Mouse (Mus musculus) kidney, embryonic 14.5 days (tissue): Measurements from ENCODE around the gene Slc35a2. TPM values are rescaled to one million over a fixed set of nuclear protein-coding genes. Genes with fewer than 3 reads are reported as not detected.
A peak's percentile ranks its signal among the peaks of the same experiment; 100 is the strongest.

Experiments used
- ATAC-seq: fragments of 200-750 bp; cut with Nextera tagmentation; 2 replicates; pipeline ENCODE4 v1.8.0; 2017; ENCODE audit warnings: moderate number of reproducible peaks, mild to moderate bottlenecking, moderate TSS enrichment, moderate library complexity; ENCODE audit not compliant: low FRiP score, low TSS enrichment
- H3K27ac ChIP-seq: fragments of 300-500 bp; sonication (generic); 2 replicates; pipeline ENCODE4 v1.5.1; 2014; ENCODE audit warnings: low read depth, mild to moderate bottlenecking, low read length, moderate library complexity, mixed read lengths
- H3K27me3 ChIP-seq: fragments of 300-500 bp; sonication (generic); 2 replicates; pipeline ENCODE4 v1.6.1; 2014; ENCODE audit warnings: mild to moderate bottlenecking, low read length; ENCODE audit not compliant: control insufficient read depth, insufficient read depth
- H3K36me3 ChIP-seq: fragments of 300-500 bp; sonication (generic); 2 replicates; pipeline ENCODE4 v1.6.1; 2014; ENCODE audit warnings: low read length, mixed read lengths; ENCODE audit not compliant: control insufficient read depth, insufficient read depth
- H3K4me1 ChIP-seq: fragments of 300-500 bp; sonication (generic); 2 replicates; pipeline ENCODE4 v1.6.1; 2014; ENCODE audit warnings: low read length, mixed read lengths; ENCODE audit not compliant: control insufficient read depth, insufficient read depth
- H3K4me2 ChIP-seq: fragments of 300-500 bp; sonication (generic); replicated peaks from 2 replicates; pipeline ENCODE4 v1.6.1; 2014; ENCODE audit warnings: low read depth, mild to moderate bottlenecking, low read length
- H3K4me3 ChIP-seq: fragments of 300-500 bp; sonication (generic); 2 replicates; pipeline ENCODE4 v1.5.1; 2014; ENCODE audit warnings: mild to moderate bottlenecking, low read length
- H3K9ac ChIP-seq: fragments of 300-500 bp; sonication (generic); 2 replicates; pipeline ENCODE4 v1.6.1; 2014; ENCODE audit warnings: low read depth, mild to moderate bottlenecking, low read length, moderate library complexity
- H3K9me3 ChIP-seq: fragments of 300-500 bp; sonication (generic); 2 replicates; pipeline ENCODE4 v1.6.1; 2016; ENCODE audit warnings: low read length; ENCODE audit not compliant: control insufficient read depth
- WGBS: fragments of 180-500 bp; shearing (Covaris S2); extraction: QIAGEN DNeasy Blood & Tissue Kit; methylation state at CpG from one replicate; pipeline ENCODE4 v1.1.7; 2014; 5-methylcytosine and 5-hydroxymethylcytosine counted together
- polyA plus RNA-seq: library from polyadenylated mRNA; unstranded; fragments of >200 nt; fragmentation: Nextera tagmentation; extraction: Ambion mirVana; gene quantifications from 2 replicates; pipeline ENCODE4 v1.2.1, GENCODE M21; 2014

Slc35a2 gene
- polyA plus RNA-seq, 1 experiment from 2014 or later, result 12.6 TPM

- H3K27me3 ChIP-seq, result peaks cover 35% of the 10 kb centered on the region
- no peaks in the 10 kb centered on the region for H3K4me1 ChIP-seq
- peak; percentile 62 for ATAC-seq
- H3K9me3 ChIP-seq, result no peaks in the 10 kb centered on the region
- peak within 1 kb of the TSS; percentile 17 for H3K4me3 ChIP-seq
- no peak within 1 kb of the TSS for H3K9ac ChIP-seq
- 20% methylated on average over 40 of the region's 40 CpGs for WGBS
- peak within 1 kb of the TSS; percentile 29 for H3K4me2 ChIP-seq
- H3K36me3 ChIP-seq, result no peaks in the 10 kb centered on the region
- no peak within 1 kb of the TSS for H3K27ac ChIP-seq
These were observed 36.0 kb downstream of the Slc35a2 start, which contains the start of gene Pcsk1n for GRCm38 (mm10) chrX:7919601-7920383. Gene Pcsk1n (plus strand): TSS chrX:7919822.

- no peak overlapping the region for H3K27ac ChIP-seq
- peak overlapping the region; percentile 21 for H3K4me3 ChIP-seq
- H3K36me3 ChIP-seq, result no peaks in the 10 kb centered on the region
- WGBS, result 30% methylated on average over 48 of the region's 48 CpGs
- peaks cover 43% of the 10 kb centered on the region for H3K27me3 ChIP-seq
- peak overlapping the region; percentile 32 for H3K4me2 ChIP-seq
- H3K4me1 ChIP-seq, result no peaks in the 10 kb centered on the region
- ATAC-seq, result 0 out of 2 replicates have a peak, but pooled peaks have one; percentile 33
- H3K9me3 ChIP-seq, result no peaks in the 10 kb centered on the region
- H3K9ac ChIP-seq, result no peak overlapping the region; the same call in 1 of the 2 replicates
These were observed 38.2 kb downstream of the Slc35a2 start for GRCm38 (mm10) chrX:7922032-7922431.

GRCm38 (mm10) chrX:7926266-7926665, 42.4 kb downstream of the Slc35a2 start:
- H3K4me1 ChIP-seq, result no peaks in the 10 kb centered on the region
- WGBS, result 75% methylated on average over 6 of the region's 6 CpGs
- H3K36me3 ChIP-seq, result peaks cover 3% of the 10 kb centered on the region; the same call in 1 of the 2 replicates
- H3K9ac ChIP-seq, result no peak overlapping the region
- H3K4me2 ChIP-seq, result no peak overlapping the region
- no peaks in the 10 kb centered on the region for H3K9me3 ChIP-seq
- no peak overlapping the region for H3K27ac ChIP-seq
- peaks cover 28% of the 10 kb centered on the region for H3K27me3 ChIP-seq
- no peak overlapping the region for H3K4me3 ChIP-seq
- no peak for ATAC-seq

- ATAC-seq, result no peak
- Histone ChIP-seq H3K4me3 (no peak overlapping the region), H3K4me1 (no peaks in the 10 kb centered on the region), H3K27ac (no peak overlapping the region), H3K27me3 (peaks cover 21% of the 10 kb centered on the region), H3K9me3 (no peaks in the 10 kb centered on the region), H3K36me3 (peaks cover 5% of the 10 kb centered on the region; the same call in 1 of the 2 replicates), H3K4me2 (no peak overlapping the region), H3K9ac (no peak overlapping the region)
- WGBS, result 31% methylated on average over 10 of the region's 10 CpGs
These were observed 43.3 kb downstream of the Slc35a2 start for GRCm38 (mm10) chrX:7927116-7927515.

- Histone ChIP-seq H3K4me2 (no peak within 1 kb of the TSS), H3K9ac (no peak within 1 kb of the TSS), H3K27ac (no peak within 1 kb of the TSS), H3K4me1 (no peaks in the 10 kb centered on the region), H3K36me3 (peaks cover 5% of the 10 kb centered on the region; the same call in 1 of the 2 replicates), H3K9me3 (no peaks in the 10 kb centered on the region), H3K4me3 (no peak within 1 kb of the TSS), H3K27me3 (peaks cover 11% of the 10 kb centered on the region; the same call in 1 of the 2 replicates)
- WGBS, result 26% methylated on average over 17 of the region's 19 CpGs
- no peak for ATAC-seq
These were observed 44.5 kb downstream of the Slc35a2 start, which contains the start of gene Eras for GRCm38 (mm10) chrX:7928270-7928790. Gene Eras (minus strand): TSS chrX:7928607.

GRCm38 (mm10) chrX:7936874-7937273, 53.0 kb downstream of the Slc35a2 start:
- Histone ChIP-seq H3K36me3 (peaks cover 9% of the 10 kb centered on the region; the same call in 1 of the 2 replicates), H3K27ac (no peak overlapping the region), H3K4me1 (no peaks in the 10 kb centered on the region), H3K4me2 (no peak overlapping the region), H3K9ac (no peak overlapping the region), H3K9me3 (no peaks in the 10 kb centered on the region), H3K27me3 (no peaks in the 10 kb centered on the region), H3K4me3 (no peak overlapping the region)
- WGBS, result 50% methylated on average over 11 of the region's 11 CpGs
- ATAC-seq, result no peak

- ATAC-seq, result no peak; the same call in 1 of the 2 replicates
These were observed 53.8 kb downstream of the Slc35a2 start for GRCm38 (mm10) chrX:7937667-7938066.

More at GRCm38 (mm10) chrX:7937667-7938066, 53.8 kb downstream of the Slc35a2 start:
- H3K27me3 ChIP-seq, result no peaks in the 10 kb centered on the region
- H3K27ac ChIP-seq, result no peak overlapping the region
- H3K36me3 ChIP-seq, result peaks cover 9% of the 10 kb centered on the region; the same call in 1 of the 2 replicates
- H3K4me2 ChIP-seq, result no peak overlapping the region
- H3K9ac ChIP-seq, result no peak overlapping the region
- H3K9me3 ChIP-seq, result no peaks in the 10 kb centered on the region
- no peak overlapping the region for H3K4me3 ChIP-seq
- 97% methylated on average over 6 of the region's 6 CpGs for WGBS
- H3K4me1 ChIP-seq, result no peaks in the 10 kb centered on the region
